Mouse (Mus musculus) lung, embryonic 14.5 days (tissue): ENCODE data around the gene Wdr92. TPM values are rescaled to one million over a fixed set of nuclear protein-coding genes. Genes with fewer than 3 reads are reported as not detected.

Experiments used
- ATAC-seq: fragments of 200-750 bp; cut with Nextera tagmentation; 2 replicates; pipeline ENCODE4 v1.8.0; 2017; ENCODE audit warnings: mild to moderate bottlenecking, moderate TSS enrichment, moderate library complexity; ENCODE audit not compliant: insufficient read depth
- DNase-seq: peaks from one replicate; pipeline ENCODE4 v3.0.0-alpha.2; 2015
- H3K27ac ChIP-seq: fragments of 300-500 bp; sonication (generic); 2 replicates; pipeline ENCODE4 v1.5.1; 2014; ENCODE audit warnings: low read depth, mild to moderate bottlenecking, moderate library complexity
- H3K27me3 ChIP-seq: fragments of 300-500 bp; sonication (generic); 2 replicates; pipeline ENCODE4 v1.6.1; 2014; ENCODE audit warnings: low read length, control low read depth; ENCODE audit not compliant: insufficient read depth
- H3K36me3 ChIP-seq: fragments of 300-500 bp; sonication (generic); 2 replicates; pipeline ENCODE4 v1.6.1; 2014; ENCODE audit warnings: control low read depth; ENCODE audit not compliant: insufficient read depth
- H3K4me1 ChIP-seq: fragments of 300-500 bp; sonication (generic); 2 replicates; pipeline ENCODE4 v1.6.1; 2014; ENCODE audit warnings: antibody characterized with exemption, control low read depth; ENCODE audit not compliant: insufficient read depth
- H3K4me2 ChIP-seq: fragments of 300-500 bp; sonication (generic); 2 replicates; pipeline ENCODE4 v1.6.1; 2014; ENCODE audit warnings: mild to moderate bottlenecking
- H3K4me3 ChIP-seq: fragments of 300-500 bp; sonication (generic); 2 replicates; pipeline ENCODE4 v1.5.1; 2014; ENCODE audit warnings: low read depth, low read length
- H3K9ac ChIP-seq: fragments of 300-500 bp; sonication (generic); 2 replicates; pipeline ENCODE4 v1.6.1; 2014
- H3K9me3 ChIP-seq: fragments of 300-500 bp; sonication (generic); 2 replicates; pipeline ENCODE4 v1.6.1; 2016; ENCODE audit warnings: low read depth, low read length, control low read depth
- CTCF ChIP-seq: IDR thresholded peaks from 2 replicates; pipeline ENCODE4 v1.5.1; 2016; ENCODE audit warnings: antibody characterized with exemption, low read depth
- WGBS: fragments of 180-500 bp; shearing (Covaris S2); extraction: QIAGEN DNeasy Blood & Tissue Kit; methylation state at CpG from one replicate; pipeline ENCODE4 v1.1.7; 2014; 5-methylcytosine and 5-hydroxymethylcytosine counted together
- polyA plus RNA-seq: library from polyadenylated mRNA; unstranded; fragments of >200 nt; fragmentation: Nextera tagmentation; extraction: Ambion mirVana; gene quantifications from 2 replicates; pipeline ENCODE4 v1.2.1, GENCODE M21; 2014

Wdr92 gene
- polyA plus RNA-seq, 1 experiment from 2014 or later = 24.8 TPM

DNA sequence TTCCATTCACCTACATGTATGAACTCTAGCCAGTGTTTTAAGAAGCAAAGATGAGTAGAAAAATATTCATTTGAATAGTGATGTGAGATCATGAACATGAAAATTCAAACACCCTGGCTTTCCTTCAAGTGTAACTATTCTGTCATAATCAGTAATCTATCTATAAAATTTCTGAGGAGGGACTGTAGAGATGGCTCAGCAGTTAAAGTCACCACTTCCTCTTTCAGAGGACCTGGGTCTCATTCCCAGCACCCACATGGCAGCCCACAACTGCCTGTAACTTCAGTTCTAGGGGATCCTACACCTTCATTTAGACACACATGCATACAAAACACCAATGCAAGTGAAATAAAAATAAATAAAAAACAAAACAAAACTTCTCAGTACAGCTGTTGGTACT is 66.8 kb downstream of the Wdr92 start:
- no peak overlapping the region for H3K9ac ChIP-seq
- no peak for TF ChIP-seq CTCF
- DNase-seq (no peak), ATAC-seq (no peak)
- H3K4me2 ChIP-seq = no peak overlapping the region
- no peaks in the 10 kb centered on the region for H3K4me1 ChIP-seq
- no peak overlapping the region for H3K4me3 ChIP-seq
- H3K9me3 ChIP-seq = no peaks in the 10 kb centered on the region
- H3K27ac ChIP-seq = no peak overlapping the region
- no peaks in the 10 kb centered on the region for H3K27me3 ChIP-seq
- H3K36me3 ChIP-seq = no peaks in the 10 kb centered on the region

DNA sequence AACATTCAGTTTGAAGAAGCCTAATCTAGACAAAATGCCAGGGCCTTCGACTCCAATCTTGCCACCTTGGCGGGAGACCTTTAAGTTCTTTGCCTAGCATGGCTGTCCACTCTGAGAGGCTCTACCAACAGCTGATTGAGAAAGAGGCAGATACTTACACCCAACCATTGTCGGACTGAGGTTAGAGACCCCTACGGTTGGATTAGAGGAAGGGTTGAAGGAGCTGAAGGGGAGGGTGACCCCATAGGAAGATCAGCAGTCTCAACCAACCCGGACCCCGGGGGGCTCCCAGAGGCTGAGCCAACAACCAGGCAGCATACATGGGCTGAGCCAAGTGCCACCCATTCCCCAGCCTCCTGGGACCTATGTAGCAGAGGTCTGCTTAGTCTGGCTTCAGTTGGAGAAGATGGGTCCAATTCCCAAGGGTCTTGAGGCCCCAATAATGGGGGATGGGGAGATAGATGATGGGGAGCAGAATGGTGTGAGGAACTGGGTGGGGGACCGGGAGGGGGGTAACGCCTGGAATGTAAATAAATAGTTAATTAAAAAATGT is 75.0 kb downstream of the Wdr92 start:
- Histone ChIP-seq H3K27ac (no peak overlapping the region), H3K9me3 (no peaks in the 10 kb centered on the region), H3K9ac (no peak overlapping the region; the same call in 1 of the 2 replicates), H3K4me3 (peak overlapping the region; percentile 57), H3K27me3 (no peaks in the 10 kb centered on the region), H3K36me3 (no peaks in the 10 kb centered on the region), H3K4me1 (peaks cover 4% of the 10 kb centered on the region; the same call in 1 of the 2 replicates), H3K4me2 (peak overlapping the region; percentile 72)
- ATAC-seq (peak; percentile 80), DNase-seq (peak; percentile 17)
- no peak for TF ChIP-seq CTCF
- 57% methylated on average over 8 of the region's 8 CpGs for WGBS

DNA sequence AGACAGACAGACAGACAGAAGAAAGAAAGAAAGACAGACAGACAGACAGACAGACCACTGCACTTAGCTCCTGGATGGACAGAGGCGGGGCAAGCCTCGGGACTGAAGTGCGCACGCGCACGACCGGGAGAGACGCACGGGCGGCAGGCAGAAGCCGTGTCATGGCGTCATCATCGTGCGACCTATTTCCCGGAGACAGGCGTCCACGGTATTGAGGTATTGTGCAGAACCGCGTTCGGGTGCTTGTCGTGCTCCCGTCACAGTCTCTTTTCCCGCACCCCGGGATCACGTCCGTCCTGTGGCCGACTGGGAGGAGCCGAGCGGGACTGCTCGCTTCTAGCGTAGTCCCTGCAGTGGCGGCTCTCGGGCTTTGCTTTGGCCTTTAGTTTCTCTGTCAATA is 75.5 kb downstream of the Wdr92 start, which contains the start of gene C1d:
C1d (plus strand) TSS at position 137 of the 400 bp plus-strand sequence.
- Histone ChIP-seq H3K27me3 (no peaks in the 10 kb centered on the region), H3K9ac (peak within 1 kb of the TSS; percentile 86), H3K4me3 (peak within 1 kb of the TSS; percentile 57), H3K36me3 (no peaks in the 10 kb centered on the region), H3K4me2 (peak within 1 kb of the TSS; percentile 72), H3K27ac (peak within 1 kb of the TSS; percentile 81), H3K9me3 (no peaks in the 10 kb centered on the region), H3K4me1 (peaks cover 4% of the 10 kb centered on the region; the same call in 1 of the 2 replicates)
- 0% methylated on average over 33 of the region's 33 CpGs for WGBS
- ATAC-seq (peak; percentile 95), DNase-seq (peak; percentile 99)
- TF ChIP-seq CTCF = no peak

DNA sequence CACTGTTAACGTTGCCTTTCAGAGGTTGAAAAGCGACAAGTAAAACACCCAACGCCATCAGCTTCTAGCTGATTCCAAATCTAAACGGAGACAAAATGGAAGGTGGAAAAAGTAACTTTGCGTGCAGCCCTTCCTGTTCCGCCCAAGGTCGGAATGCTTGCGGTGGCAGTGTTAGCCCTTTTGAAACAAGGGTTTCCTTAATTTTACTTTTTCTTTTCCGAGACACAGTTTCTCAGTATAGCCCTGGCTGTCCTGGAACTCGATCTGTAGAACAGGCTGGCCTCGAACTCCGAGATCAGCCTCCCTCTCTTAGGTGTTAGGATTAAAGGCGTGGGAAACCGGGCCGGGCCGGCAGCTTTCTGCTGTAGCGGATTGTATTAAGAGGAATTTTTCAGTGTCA is 76.0 kb downstream of the Wdr92 start:
- under 1% methylated on average over 17 of the region's 17 CpGs for WGBS
- H3K27ac ChIP-seq = peak overlapping the region; percentile 81
- ATAC-seq (peak; percentile 23; the same call in 1 of the 2 replicates), DNase-seq (peak; percentile 65)
- H3K4me2 ChIP-seq = peak overlapping the region; percentile 72
- H3K4me3 ChIP-seq = peak overlapping the region; percentile 57
- peaks cover 4% of the 10 kb centered on the region; the same call in 1 of the 2 replicates for H3K4me1 ChIP-seq
- TF ChIP-seq CTCF = no peak
- no peaks in the 10 kb centered on the region for H3K27me3 ChIP-seq
- no peaks in the 10 kb centered on the region for H3K36me3 ChIP-seq
- H3K9me3 ChIP-seq = no peaks in the 10 kb centered on the region
- H3K9ac ChIP-seq = peak overlapping the region; percentile 86

DNA sequence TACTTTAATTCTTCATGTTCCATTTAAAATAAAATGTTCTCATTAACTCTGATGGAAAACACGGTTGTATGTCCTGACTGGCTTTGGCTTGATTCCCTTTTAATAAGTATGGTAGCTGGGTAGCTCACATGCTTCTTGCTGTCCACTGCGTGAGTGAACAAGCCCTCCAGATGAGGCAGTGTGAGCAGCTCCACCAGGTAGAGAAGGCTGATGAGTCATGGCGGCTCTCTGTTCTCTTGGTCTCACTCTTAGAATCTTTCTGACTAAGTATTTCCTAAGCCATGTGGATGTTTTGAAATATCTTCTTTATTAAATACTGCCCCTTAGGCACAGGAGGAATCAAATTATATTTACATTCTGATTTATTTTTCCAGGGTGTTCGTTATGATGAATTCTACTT is 85.3 kb downstream of the Wdr92 start:
- 87% methylated on average over 4 of the region's 4 CpGs for WGBS

DNA sequence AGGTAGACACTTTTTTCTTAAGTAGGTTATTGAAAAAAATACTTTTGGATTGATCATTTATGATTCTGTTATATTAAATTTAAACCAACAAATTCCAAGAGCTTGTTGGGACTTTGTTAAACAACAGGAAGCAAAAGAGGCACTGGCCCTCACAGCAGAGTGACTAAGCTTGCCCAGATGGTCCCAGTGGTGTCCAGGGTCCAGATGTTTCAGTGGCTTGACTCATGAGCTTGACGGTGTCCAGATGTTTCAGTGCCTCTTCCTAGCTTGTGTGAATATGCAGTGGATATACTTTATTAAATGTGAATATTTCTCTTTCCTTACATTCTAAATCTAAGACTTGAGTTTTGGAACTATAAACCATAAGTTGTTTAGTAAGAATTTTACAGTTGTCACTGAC is 86.9 kb downstream of the Wdr92 start:
- peaks cover 20% of the 10 kb centered on the region for H3K36me3 ChIP-seq
- TF ChIP-seq CTCF = no peak
- H3K9ac ChIP-seq = no peak overlapping the region
- H3K27me3 ChIP-seq = no peaks in the 10 kb centered on the region
- H3K4me2 ChIP-seq = no peak overlapping the region
- no peaks in the 10 kb centered on the region for H3K4me1 ChIP-seq
- 68% methylated on average over 1 of the region's 1 CpGs for WGBS
- no peaks in the 10 kb centered on the region for H3K9me3 ChIP-seq
- no peak overlapping the region for H3K4me3 ChIP-seq
- ATAC-seq (no peak), DNase-seq (peak; percentile 17)
- no peak overlapping the region for H3K27ac ChIP-seq

More for the DNA sequence above, 85.3 kb downstream of the Wdr92 start:
- no peaks in the 10 kb centered on the region for H3K27me3 ChIP-seq
- H3K9ac ChIP-seq = no peak overlapping the region
- H3K27ac ChIP-seq = no peak overlapping the region
- H3K4me1 ChIP-seq = no peaks in the 10 kb centered on the region
- no peak overlapping the region for H3K4me2 ChIP-seq
- H3K4me3 ChIP-seq = no peak overlapping the region
- DNase-seq (no peak), ATAC-seq (no peak)
- peaks cover 20% of the 10 kb centered on the region for H3K36me3 ChIP-seq
- TF ChIP-seq CTCF = no peak
- no peaks in the 10 kb centered on the region for H3K9me3 ChIP-seq

DNA sequence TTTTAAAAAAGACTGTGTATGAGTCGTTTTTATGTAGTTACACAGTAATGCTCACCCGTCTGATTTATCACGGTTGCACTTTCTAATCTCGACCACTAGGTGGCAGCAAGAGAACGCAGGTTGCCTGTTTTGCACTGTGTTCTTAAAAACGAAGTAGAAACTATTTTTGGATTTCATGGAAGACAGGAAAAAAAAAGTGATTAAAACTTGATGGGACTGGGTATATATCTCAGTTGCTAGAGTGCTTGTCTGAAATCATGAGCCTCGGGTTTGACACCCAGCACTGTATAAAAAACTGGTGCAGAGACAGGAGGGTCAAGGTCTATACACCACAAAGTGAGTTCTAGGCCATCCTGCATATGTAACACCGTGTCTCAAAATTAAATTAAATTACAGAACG is 98.1 kb downstream of the Wdr92 start:
- H3K4me1 ChIP-seq = no peaks in the 10 kb centered on the region
- H3K4me2 ChIP-seq = no peak overlapping the region
- H3K9ac ChIP-seq = no peak overlapping the region
- WGBS = 13% methylated on average over 9 of the region's 9 CpGs
- H3K36me3 ChIP-seq = no peaks in the 10 kb centered on the region
- TF ChIP-seq CTCF = peak; percentile 93
- H3K4me3 ChIP-seq = no peak overlapping the region
- H3K27ac ChIP-seq = no peak overlapping the region
- no peaks in the 10 kb centered on the region for H3K9me3 ChIP-seq
- H3K27me3 ChIP-seq = no peaks in the 10 kb centered on the region
- ATAC-seq (peak; percentile 68), DNase-seq (peak; percentile 93)

Other genes starting within 250 kb of the Wdr92 start
- gene Fbxo48, start 230.7 kb upstream of the Wdr92 start, polyA plus RNA-seq = 2.0 and 2.8 TPM in 2 replicates
- 36.5 and 40.0 TPM in 2 replicates for gene Cnrip1, start 130.5 kb upstream of the Wdr92 start, polyA plus RNA-seq
- 5.3 and 6.1 TPM in 2 replicates for gene Plek, start 129.7 kb upstream of the Wdr92 start, polyA plus RNA-seq
- gene Ppp3r1, start 22.8 kb upstream of the Wdr92 start, polyA plus RNA-seq = 85.7 and 90.0 TPM in 2 replicates
- gene Pno1, start 29.5 kb downstream of the Wdr92 start, polyA plus RNA-seq = 79.1 and 84.1 TPM in 2 replicates
- 95.2 and 116 TPM in 2 replicates for gene C1d, start 75.5 kb downstream of the Wdr92 start, polyA plus RNA-seq